Mouse (Mus musculus) A20 (cell line): ENCODE measurements around the gene Ube2cbp.

Experiments used
- DNase-seq: peaks from one replicate; pipeline ENCODE4 v3.0.0-alpha.2; 2011; ENCODE audit warnings: low read depth, low spot score

Ube2cbp gene

GRCm38 (mm10) chr9:86319516-86320140 is 145.1 kb downstream of the Ube2cbp start:
- no peak for DNase-seq

- DNase-seq, result peak; percentile 86
These were observed 149.1 kb downstream of the Ube2cbp start for GRCm38 (mm10) chr9:86315700-86316099.

GRCm38 (mm10) chr9:86308616-86309015 is 156.1 kb downstream of the Ube2cbp start:
- no peak for DNase-seq

GRCm38 (mm10) chr9:86306556-86306955 is 158.2 kb downstream of the Ube2cbp start:
- DNase-seq, result no peak

GRCm38 (mm10) chr9:86301407-86301806 is 163.3 kb downstream of the Ube2cbp start:
- DNase-seq, result no peak

GRCm38 (mm10) chr9:86298596-86298995 is 166.2 kb downstream of the Ube2cbp start:
- no peak for DNase-seq

- no peak for DNase-seq
These were observed 166.6 kb downstream of the Ube2cbp start for GRCm38 (mm10) chr9:86298131-86298530.

GRCm38 (mm10) chr9:86296683-86297638 is 167.8 kb downstream of the Ube2cbp start:
- no peak for DNase-seq

GRCm38 (mm10) chr9:86287570-86287954 is 177.2 kb downstream of the Ube2cbp start:
- no peak for DNase-seq

- no peak for DNase-seq
These were observed 177.8 kb downstream of the Ube2cbp start for GRCm38 (mm10) chr9:86286830-86287569.

- no peak for DNase-seq
These were observed 182.2 kb downstream of the Ube2cbp start for GRCm38 (mm10) chr9:86282555-86282954.

- no peak for DNase-seq
These were observed 183.6 kb downstream of the Ube2cbp start for GRCm38 (mm10) chr9:86281147-86281467.

- no peak for DNase-seq
These were observed 184.1 kb downstream of the Ube2cbp start for GRCm38 (mm10) chr9:86280461-86281146.

GRCm38 (mm10) chr9:86269541-86269940 is 195.2 kb downstream of the Ube2cbp start:
- no peak for DNase-seq

- DNase-seq, result no peak
These were observed 198.1 kb downstream of the Ube2cbp start for GRCm38 (mm10) chr9:86266658-86267057.
